Mouse (Mus musculus): ENCODE measurements around the gene Hist1h2bf. TPM values are rescaled to one million over a fixed set of nuclear protein-coding genes. Genes with fewer than 3 reads are reported as not detected.
"Not testable (repeated sequence)": the region's sequence is repeated elsewhere in the genome, so short reads cannot be mapped to it uniquely, and the experiment has no call there.

Gene Hist1h2bf
- polyA plus RNA-seq, 1 experiment from 2014 or later: 0.97 TPM

DNA sequence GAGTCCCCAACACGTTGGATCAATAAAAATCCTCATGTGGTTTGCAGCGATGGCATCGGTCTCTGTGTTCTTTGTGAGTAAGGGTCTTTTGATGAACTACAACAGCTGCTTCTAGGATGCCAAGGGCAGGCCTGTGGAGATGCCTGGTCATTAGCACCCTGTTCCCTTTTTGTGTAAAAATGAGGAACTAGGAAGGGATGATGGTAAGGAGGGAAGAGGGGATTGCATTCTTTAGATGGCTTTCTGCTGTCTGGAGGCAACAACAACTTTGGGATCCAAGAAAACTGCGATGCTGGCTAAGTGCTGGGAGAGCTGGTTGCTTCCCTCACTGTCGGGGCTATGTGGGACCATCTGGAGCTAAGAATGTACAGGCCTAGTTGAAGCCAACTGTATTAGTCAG, 35.7 kb downstream of the Hist1h2bf start:
- H3K27ac ChIP-seq: no peak overlapping the region
- H3K4me2 ChIP-seq: no peak overlapping the region
- no peak for ATAC-seq (replicated peaks; ENCODE audit: insufficient number of reproducible peaks, insufficient read depth, low FRiP score, low read depth)
- no peaks in the 10 kb centered on the region for H3K9me3 ChIP-seq (replicated peaks)
- no peaks in the 10 kb centered on the region for H3K36me3 ChIP-seq
- H3K4me1 ChIP-seq (replicated peaks): peaks cover 26% of the 10 kb centered on the region
- H3K27me3 ChIP-seq: no peaks in the 10 kb centered on the region
- H3K9ac ChIP-seq: no peak overlapping the region
- H3K4me3 ChIP-seq: no peak overlapping the region
- WGBS: 77% methylated on average over 5 of the region's 5 CpGs

DNA sequence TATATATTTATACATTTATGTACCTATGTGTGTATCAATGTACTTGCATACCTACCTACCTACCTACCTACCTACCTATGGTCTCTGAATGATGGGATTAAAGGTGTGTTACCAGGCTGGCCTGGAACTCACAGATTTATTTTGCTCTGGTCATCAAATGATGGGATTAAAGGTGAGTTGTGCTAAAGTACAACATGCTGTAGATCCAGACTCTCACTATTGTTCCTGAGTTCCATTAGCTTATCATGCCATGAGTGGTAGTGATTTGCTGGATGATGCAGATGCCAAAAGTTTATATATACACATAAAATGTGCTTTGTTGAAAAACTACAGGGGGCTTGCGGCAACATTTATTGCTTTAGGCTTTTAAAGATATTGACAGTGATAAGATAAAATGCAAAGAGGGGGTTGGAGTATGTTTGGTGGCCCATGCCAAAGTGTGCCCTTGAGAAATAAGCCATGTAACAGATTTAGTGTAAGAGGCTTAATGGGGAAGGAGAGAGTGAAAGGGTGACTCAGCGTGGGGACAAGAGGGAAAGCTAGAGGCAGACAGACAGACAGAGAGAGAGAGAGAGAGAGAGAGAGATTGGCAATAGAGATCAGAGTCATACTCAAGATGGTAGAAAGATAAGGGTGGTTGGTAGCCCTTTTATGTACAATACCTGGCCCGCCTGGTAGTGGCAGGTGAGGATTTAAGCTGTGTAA, 36.8 kb downstream of the Hist1h2bf start:
- Histone ChIP-seq H3K9ac (no peak overlapping the region), H3K27ac (no peak overlapping the region), H3K9me3 (replicated peaks) (no peaks in the 10 kb centered on the region), H3K4me1 (replicated peaks) (peaks cover 30% of the 10 kb centered on the region), H3K4me3 (no peak overlapping the region), H3K27me3 (no peaks in the 10 kb centered on the region), H3K4me2 (peak overlapping the region; percentile 79; the same call in 1 of the 2 replicates), H3K36me3 (no peaks in the 10 kb centered on the region)
- no peak for ATAC-seq (replicated peaks; ENCODE audit: insufficient number of reproducible peaks, insufficient read depth, low FRiP score, low read depth)
- WGBS: 73% methylated on average over 3 of the region's 3 CpGs

DNA sequence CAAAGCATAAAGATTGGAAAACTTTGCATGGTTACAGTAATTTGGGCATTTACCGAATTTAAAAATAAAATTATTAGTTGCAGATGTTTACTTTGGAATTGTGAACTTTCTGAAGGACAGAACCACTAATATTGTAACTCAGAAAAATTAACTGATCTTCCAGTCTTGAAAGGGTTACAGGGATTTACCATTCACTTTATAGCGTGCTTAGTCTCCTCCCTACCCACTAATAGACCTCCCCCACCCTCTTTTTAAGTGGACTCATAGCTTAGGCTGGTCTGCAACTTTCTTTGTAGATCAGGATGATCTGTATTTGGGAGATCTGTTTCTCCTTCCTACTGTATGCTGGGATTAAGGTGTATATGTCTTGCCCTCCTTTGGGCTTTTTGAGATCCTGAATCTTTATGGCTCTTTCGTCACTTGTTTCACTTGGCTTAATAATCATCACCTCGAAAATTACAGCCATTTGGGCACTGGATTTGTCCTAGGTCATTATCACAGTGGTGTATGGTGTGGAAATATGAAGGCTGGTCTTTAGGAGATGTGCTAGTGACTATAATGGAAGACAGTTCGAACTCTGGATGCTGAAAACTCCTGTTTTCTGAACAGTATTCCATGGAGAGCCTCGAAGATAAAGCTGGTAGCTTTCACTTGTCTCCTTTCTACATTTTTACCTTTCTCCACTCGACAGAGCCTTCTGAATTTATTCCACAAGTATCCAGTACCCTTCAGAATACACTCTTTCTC, 37.7 kb downstream of the Hist1h2bf start:
- Histone ChIP-seq H3K4me2 (peak overlapping the region; percentile 79), H3K36me3 (no peaks in the 10 kb centered on the region)
- 21% methylated on average over 7 of the region's 7 CpGs for WGBS

DNA sequence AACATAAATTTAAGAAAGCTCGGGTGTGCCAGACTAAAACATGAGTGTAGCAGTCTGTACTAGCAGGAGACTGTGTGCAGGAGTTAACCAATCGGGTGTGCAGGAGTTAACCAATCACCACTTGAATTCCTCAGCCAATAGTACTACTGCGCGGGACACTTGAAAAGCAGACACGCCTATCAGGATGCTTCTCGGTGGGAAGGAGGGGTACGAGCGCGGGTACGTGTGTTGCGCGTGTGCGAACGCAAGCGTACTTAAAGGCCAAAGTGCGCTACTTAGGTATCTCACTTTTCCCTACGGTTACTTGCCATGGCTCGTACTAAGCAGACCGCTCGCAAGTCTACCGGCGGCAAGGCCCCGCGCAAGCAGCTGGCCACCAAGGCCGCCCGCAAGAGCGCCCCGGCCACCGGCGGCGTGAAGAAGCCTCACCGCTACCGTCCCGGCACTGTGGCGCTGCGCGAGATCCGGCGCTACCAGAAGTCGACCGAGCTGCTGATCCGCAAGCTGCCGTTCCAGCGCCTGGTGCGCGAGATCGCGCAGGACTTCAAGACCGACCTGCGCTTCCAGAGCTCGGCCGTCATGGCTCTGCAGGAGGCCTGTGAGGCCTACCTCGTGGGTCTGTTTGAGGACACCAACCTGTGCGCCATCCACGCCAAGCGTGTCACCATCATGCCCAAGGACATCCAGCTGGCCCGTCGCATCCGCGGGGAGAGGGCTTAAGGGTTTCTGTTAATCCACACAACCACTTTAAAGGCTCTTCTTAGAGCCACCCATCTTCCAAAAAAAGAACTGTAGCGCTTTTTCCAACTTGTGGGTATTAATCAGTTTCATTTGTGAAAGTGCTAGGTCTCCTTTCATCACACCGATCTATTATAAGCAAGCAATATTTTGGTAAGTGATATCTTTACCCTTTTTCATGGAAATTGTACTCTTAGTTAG, 38.6 kb downstream of the Hist1h2bf start, which contains the start of gene Hist1h3g:
Gene Hist1h3g, plus strand, starts transcription at position 286 of the 939 bp plus-strand sequence.
- peak; percentile 86 for ATAC-seq (replicated peaks; ENCODE audit: insufficient number of reproducible peaks, insufficient read depth, low FRiP score, low read depth)
- Histone ChIP-seq H3K27ac (peak within 1 kb of the TSS; percentile 92), H3K4me3 (peak within 1 kb of the TSS; percentile 56), H3K9ac (peak within 1 kb of the TSS; percentile 56), H3K4me1 (replicated peaks) (peaks cover 35% of the 10 kb centered on the region), H3K4me2 (peak within 1 kb of the TSS; percentile 79)
- H3K27me3 ChIP-seq; H3K36me3 ChIP-seq; H3K9me3 ChIP-seq (replicated peaks): not testable (repeated sequence)
- under 1% methylated on average over 54 of the region's 62 CpGs for WGBS

More for the DNA sequence above, 37.7 kb downstream of the Hist1h2bf start:
- Histone ChIP-seq H3K4me1 (replicated peaks) (peaks cover 35% of the 10 kb centered on the region), H3K4me3 (peak overlapping the region; percentile 56), H3K27me3 (no peaks in the 10 kb centered on the region), H3K9me3 (replicated peaks) (no peaks in the 10 kb centered on the region), H3K9ac (peak overlapping the region; percentile 56), H3K27ac (peak overlapping the region; percentile 42; the same call in 1 of the 2 replicates)
- no peak for ATAC-seq (replicated peaks; ENCODE audit: insufficient number of reproducible peaks, insufficient read depth, low FRiP score, low read depth)

DNA sequence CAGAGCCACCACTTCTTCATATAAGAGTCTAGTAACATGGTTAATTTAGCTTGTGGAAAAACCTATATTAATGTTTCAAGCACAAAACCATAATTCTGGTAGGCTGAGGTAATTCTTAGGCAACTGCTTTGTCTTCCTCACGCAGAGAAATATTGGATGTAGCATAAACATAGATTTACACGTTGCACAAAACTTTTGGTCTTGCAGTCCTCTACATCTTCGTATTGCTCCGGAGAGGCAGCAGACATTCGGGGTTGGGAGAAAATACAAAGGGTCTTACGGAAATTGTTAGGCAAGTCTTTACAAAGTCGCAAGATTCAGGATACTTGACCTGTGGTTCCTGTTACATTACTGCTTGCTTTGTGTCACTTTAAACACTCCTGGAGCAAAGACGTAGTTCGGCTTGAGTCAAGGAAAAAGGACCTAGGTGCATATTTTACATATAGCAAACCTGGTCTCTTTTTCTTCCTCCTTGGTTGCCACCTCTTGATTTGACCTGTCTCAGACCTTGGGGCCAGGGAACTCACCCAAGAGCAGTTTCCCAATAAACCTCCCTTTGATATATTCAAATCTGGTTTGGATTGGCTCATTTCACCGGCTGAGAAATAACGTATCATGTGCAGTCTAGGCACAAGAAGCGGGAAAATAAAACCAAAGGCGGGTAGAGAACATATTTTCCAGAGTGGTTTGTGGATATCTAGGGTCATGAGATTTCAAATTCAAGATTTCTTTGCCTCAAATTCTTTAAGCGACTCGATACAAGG, 39.4 kb downstream of the Hist1h2bf start:
- Histone ChIP-seq H3K4me2 (peak overlapping the region; percentile 79), H3K4me1 (replicated peaks) (peaks cover 35% of the 10 kb centered on the region), H3K36me3 (no peaks in the 10 kb centered on the region), H3K4me3 (peak overlapping the region; percentile 56), H3K27me3 (no peaks in the 10 kb centered on the region), H3K9me3 (replicated peaks) (no peaks in the 10 kb centered on the region), H3K9ac (peak overlapping the region; percentile 53), H3K27ac (peak overlapping the region; percentile 92)
- no peak for ATAC-seq (replicated peaks; ENCODE audit: insufficient number of reproducible peaks, insufficient read depth, low FRiP score, low read depth)
- 2% methylated on average over 15 of the region's 15 CpGs for WGBS

DNA sequence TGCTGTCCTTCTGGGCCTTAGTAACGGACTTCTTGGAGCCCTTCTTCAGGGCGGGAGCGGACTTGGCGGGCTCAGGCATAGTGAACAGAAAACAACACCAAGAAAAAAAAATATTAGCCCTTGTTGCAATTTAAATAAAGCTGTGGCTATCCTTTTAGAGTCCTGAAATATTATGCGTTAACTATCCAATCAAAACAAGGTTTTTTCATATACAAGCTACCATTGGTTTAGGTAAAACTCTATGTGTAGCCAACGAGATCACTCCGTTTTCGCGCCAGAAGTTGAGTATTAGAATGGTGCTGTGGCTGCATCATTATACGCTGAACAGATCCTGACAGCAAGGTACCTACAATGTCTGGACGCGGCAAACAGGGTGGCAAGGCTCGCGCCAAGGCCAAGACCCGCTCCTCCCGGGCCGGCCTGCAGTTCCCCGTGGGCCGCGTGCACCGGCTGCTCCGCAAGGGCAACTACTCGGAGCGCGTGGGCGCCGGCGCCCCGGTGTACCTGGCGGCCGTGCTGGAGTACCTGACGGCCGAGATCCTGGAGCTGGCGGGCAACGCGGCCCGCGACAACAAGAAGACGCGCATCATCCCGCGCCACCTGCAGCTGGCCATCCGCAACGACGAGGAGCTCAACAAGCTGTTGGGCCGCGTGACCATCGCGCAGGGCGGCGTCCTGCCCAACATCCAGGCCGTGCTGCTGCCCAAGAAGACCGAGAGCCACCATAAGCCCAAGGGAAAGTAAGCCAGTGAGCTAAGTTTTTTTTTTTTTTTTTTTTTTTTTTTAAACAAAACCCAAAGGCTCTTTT, 40.2 kb downstream of the Hist1h2bf start, which contains the start of gene Hist1h2af:
Gene Hist1h2af, plus strand, starts transcription at position 347 of the 808 bp plus-strand sequence.
- H3K27ac ChIP-seq: peak within 1 kb of the TSS; percentile 92
- WGBS: under 1% methylated on average over 25 of the region's 53 CpGs
- not testable (repeated sequence) for ATAC-seq (replicated peaks; ENCODE audit: insufficient number of reproducible peaks, insufficient read depth, low FRiP score, low read depth); H3K36me3 ChIP-seq; H3K9me3 ChIP-seq (replicated peaks); H3K27me3 ChIP-seq
- peaks cover 39% of the 10 kb centered on the region for H3K4me1 ChIP-seq (replicated peaks)
- peak within 1 kb of the TSS; percentile 59 for H3K9ac ChIP-seq
- H3K4me3 ChIP-seq: peak within 1 kb of the TSS; percentile 56
- H3K4me2 ChIP-seq: peak within 1 kb of the TSS; percentile 79

DNA sequence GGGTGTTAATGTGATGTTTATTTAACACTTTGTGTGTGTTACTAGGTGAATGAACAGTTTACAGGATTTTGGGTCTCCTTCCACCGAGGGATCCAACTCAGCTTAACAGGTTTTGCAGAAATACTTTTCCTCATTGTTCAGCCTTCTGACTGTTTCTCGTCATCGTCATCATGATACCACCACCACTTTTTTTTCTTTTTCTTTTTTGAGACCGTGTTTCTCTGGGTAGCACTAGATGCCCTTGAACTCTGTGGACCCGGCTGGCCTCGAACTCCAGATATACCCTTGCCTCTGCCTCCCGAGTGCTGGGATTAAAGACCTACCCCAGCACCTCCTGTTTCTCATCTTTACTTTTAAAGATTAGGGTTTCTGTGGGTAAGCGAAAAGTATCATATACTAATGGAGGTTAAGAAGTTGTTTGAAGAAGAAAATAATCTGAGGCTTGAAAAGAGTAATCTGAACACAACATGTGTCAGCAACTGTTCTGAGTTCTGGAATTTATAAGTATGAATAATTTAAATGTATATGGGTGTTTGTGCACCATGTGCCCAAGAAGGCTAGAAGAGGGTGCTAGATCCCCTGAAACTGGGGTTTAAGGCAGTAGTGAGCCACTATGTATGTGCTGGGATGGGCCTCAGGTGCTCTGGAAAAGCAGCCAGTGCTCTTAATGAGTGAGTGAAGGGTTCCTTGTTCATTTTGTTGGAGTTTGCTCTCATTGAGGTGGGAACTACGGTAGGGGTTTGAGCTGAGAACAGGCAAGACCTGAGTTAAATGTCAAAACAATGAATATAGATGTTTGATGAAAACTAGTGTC, 41.5 kb downstream of the Hist1h2bf start:
- no peaks in the 10 kb centered on the region for H3K36me3 ChIP-seq
- WGBS: 23% methylated on average over 9 of the region's 9 CpGs
- ATAC-seq (replicated peaks; ENCODE audit: insufficient number of reproducible peaks, insufficient read depth, low FRiP score, low read depth): no peak

DNA sequence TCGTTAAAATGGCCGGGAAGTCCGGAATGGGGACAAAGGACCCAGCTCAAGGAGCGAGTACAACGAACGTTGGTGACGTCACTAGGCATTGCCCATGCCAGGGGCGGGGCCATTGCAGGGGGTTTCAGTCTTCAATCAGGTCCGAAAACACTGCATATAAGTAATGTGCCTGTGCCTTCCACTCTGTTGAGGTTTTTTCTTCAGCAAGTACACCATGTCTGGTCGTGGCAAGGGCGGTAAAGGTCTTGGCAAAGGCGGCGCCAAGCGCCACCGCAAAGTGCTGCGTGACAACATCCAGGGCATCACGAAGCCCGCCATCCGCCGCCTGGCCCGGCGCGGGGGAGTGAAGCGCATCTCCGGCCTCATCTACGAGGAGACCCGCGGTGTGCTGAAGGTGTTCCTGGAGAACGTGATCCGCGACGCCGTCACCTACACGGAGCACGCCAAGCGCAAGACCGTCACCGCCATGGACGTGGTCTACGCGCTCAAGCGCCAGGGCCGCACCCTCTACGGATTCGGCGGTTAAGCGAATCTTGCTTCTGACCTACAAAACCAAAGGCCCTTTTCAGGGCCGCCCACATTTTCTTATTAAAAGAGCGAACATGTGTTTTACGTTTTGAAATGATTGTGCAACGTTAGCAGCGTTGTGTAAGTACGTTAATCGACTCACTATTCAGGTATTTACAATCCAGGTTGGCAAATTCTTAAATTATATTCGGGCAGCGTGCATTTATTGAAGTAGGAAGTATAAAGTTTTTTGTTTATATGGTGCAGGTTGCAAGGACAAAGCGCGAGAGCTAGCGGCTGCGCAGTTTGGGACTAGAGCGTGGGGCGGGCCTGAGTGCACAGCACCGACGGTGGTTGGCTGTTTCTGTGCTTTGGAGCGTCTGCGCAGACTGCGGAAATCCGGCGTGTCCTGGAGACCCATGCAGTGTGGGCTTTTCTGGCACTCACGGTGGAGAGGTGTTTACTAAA, 42.8 kb downstream of the Hist1h2bf start, which contains the start of gene Hist1h4h:
Gene Hist1h4h, plus strand, starts transcription at position 150 of the 975 bp plus-strand sequence.
- H3K36me3 ChIP-seq: no peaks in the 10 kb centered on the region
- H3K9me3 ChIP-seq (replicated peaks): no peaks in the 10 kb centered on the region
- peak; percentile 84 for ATAC-seq (replicated peaks; ENCODE audit: insufficient number of reproducible peaks, insufficient read depth, low FRiP score, low read depth)
- peak within 1 kb of the TSS; percentile 56 for H3K4me3 ChIP-seq
- under 1% methylated on average over 60 of the region's 70 CpGs for WGBS
- H3K27ac ChIP-seq: peak within 1 kb of the TSS; percentile 92
- peak within 1 kb of the TSS; percentile 79 for H3K4me2 ChIP-seq
- peak within 1 kb of the TSS; percentile 59 for H3K9ac ChIP-seq
- peaks cover 42% of the 10 kb centered on the region for H3K4me1 ChIP-seq (replicated peaks)
- H3K27me3 ChIP-seq: no peaks in the 10 kb centered on the region

More for the DNA sequence above, 41.5 kb downstream of the Hist1h2bf start:
- H3K4me3 ChIP-seq: peak overlapping the region; percentile 56
- peak overlapping the region; percentile 79 for H3K4me2 ChIP-seq
- no peaks in the 10 kb centered on the region for H3K9me3 ChIP-seq (replicated peaks)
- no peaks in the 10 kb centered on the region for H3K27me3 ChIP-seq
- peak overlapping the region; percentile 59; the same call in 1 of the 2 replicates for H3K9ac ChIP-seq
- peaks cover 44% of the 10 kb centered on the region for H3K4me1 ChIP-seq (replicated peaks)
- peak overlapping the region; percentile 92 for H3K27ac ChIP-seq
